In the genomic region with DNA sequence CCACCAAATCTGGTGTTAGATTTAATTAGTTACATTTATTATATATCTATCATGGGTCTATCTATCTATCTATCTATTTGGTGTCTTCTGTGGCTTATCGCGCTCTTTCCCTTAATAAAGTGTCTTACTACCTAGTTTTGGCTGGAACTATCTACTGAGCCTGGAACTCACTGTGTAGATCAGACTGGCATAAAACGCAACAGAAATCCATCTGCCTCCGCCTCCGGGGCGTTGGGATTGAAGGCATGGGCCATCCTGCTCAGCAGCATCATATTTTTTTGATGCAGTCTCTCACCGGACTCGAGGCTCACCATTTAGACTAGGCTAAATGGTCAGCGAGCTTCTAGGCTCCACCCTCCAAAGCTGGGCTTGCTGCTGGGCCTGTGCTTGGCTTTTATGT, we compare ENCODE assay signal across 8 mouse cellular contexts. TPM values are rescaled to one million over a fixed set of nuclear protein-coding genes. Genes with fewer than 3 reads are reported as not detected.
DNase-seq lines count a peak whose midpoint lies in the region; ATAC-seq lines count a peak whose summit lies in the region.

No protein-coding gene starts in this region.

- peaks cover 31% of the 10 kb centered on the region for H3K36me3 ChIP-seq in megakaryocyte, embryonic 14.5 days (replicated peaks; ENCODE audit: low read length)
- peaks cover 10% of the 10 kb centered on the region for H3K36me3 ChIP-seq in limb, embryonic 11.5 days (ENCODE audit: control insufficient read depth, insufficient read depth, low read length)
- peaks cover 13% of the 10 kb centered on the region for H3K36me3 ChIP-seq in stomach, embryonic 15.5 days

- peak overlapping the region; percentile 53; the same call in 1 of the 2 replicates for H3K27ac ChIP-seq in limb, embryonic 11.5 days (replicated peaks; ENCODE audit: low read depth, low read length)
- H3K27ac ChIP-seq in stomach, embryonic 15.5 days, result peak overlapping the region; percentile 91; the same call in 1 of the 2 replicates

- peaks cover 55% of the 10 kb centered on the region for H3K4me1 ChIP-seq in megakaryocyte, embryonic 14.5 days
- peaks cover 10% of the 10 kb centered on the region for H3K4me1 ChIP-seq in limb, embryonic 11.5 days (ENCODE audit: control insufficient read depth, insufficient read depth, low read length)
- peaks cover 8% of the 10 kb centered on the region; the same call in 1 of the 2 replicates for H3K4me1 ChIP-seq in stomach, embryonic 15.5 days

- ATAC-seq in megakaryocyte, adult 5-6 weeks (ENCODE audit: poor library complexity, severe bottlenecking), result no peak
- ATAC-seq in limb, embryonic 11.5 days (ENCODE audit: insufficient number of reproducible peaks, low FRiP score, low TSS enrichment, low read depth), result no peak
- ATAC-seq in stomach, embryonic 15.5 days (ENCODE audit: insufficient read depth, low FRiP score, low read depth), result no peak

- peak overlapping the region; percentile 84 for H3K4me2 ChIP-seq in limb, embryonic 11.5 days (ENCODE audit: low read depth, severe bottlenecking)
- H3K4me2 ChIP-seq in stomach, embryonic 15.5 days, result peak overlapping the region; percentile 90

- 75% methylated on average over 9 of the region's 9 CpGs for WGBS in limb, embryonic 11.5 days
- WGBS in stomach, embryonic 15.5 days, result 67% methylated on average over 9 of the region's 9 CpGs

- peak; percentile 47 for DNase-seq in cerebellum, adult 9-10 months
- DNase-seq in cerebellum, adult 18-20 months, result no peak
- DNase-seq in limb, embryonic 11.5 days (ENCODE audit: low spot score), result no peak
- no peak for DNase-seq in retina, embryonic 14.5 days (ENCODE audit: low spot score)
- no peak for DNase-seq in retina, postnatal 1 day

- H3K9me3 ChIP-seq in megakaryocyte, embryonic 14.5 days, result peaks cover 7% of the 10 kb centered on the region
- no peaks in the 10 kb centered on the region; the same call in 1 of the 2 replicates for H3K9me3 ChIP-seq in limb, embryonic 11.5 days (ENCODE audit: control insufficient read depth, low read length)
- H3K9me3 ChIP-seq in stomach, embryonic 15.5 days, result no peaks in the 10 kb centered on the region

- H3K27me3 ChIP-seq in megakaryocyte, embryonic 14.5 days (replicated peaks), result no peaks in the 10 kb centered on the region
- no peaks in the 10 kb centered on the region for H3K27me3 ChIP-seq in limb, embryonic 11.5 days (ENCODE audit: control insufficient read depth, insufficient read depth, low read length)
- no peaks in the 10 kb centered on the region for H3K27me3 ChIP-seq in stomach, embryonic 15.5 days (replicated peaks)

- H3K9ac ChIP-seq in limb, embryonic 11.5 days (ENCODE audit: low read length), result no peak overlapping the region
- H3K9ac ChIP-seq in stomach, embryonic 15.5 days, result peak overlapping the region; percentile 68

- peak overlapping the region; percentile 100 for H3K4me3 ChIP-seq in megakaryocyte, embryonic 14.5 days (replicated peaks)
- peak overlapping the region; percentile 98 for H3K4me3 ChIP-seq in limb, embryonic 11.5 days (ENCODE audit: low read depth, low read length)
- H3K4me3 ChIP-seq in stomach, embryonic 15.5 days (replicated peaks), result peak overlapping the region; percentile 86

RNA-seq across cellular contexts. Expression of gene Pithd1, which starts 0.7 kb away (rescaled TPM):
- 41.3 and 62.6 TPM in 2 replicates for polyA plus RNA-seq in megakaryocyte, embryonic 14.5 days (2012; ENCODE audit: insufficient read depth, low replicate concordance)
- total RNA-seq in megakaryocyte, adult 5-6 weeks (2015), result 14.9 and 18.5 TPM in 2 replicates
- 20.6 and 26.2 TPM in 2 replicates for total RNA-seq in megakaryocyte, adult 5-6 weeks (2017)
- polyA plus RNA-seq in limb, embryonic 11.5 days (2014; fragmentation: Nextera tagmentation; extraction: Ambion mirVana), result 68.3 and 71.3 TPM in 2 replicates
- 50.3 and 55.1 TPM in 2 replicates for polyA plus RNA-seq in stomach, embryonic 15.5 days (2015; fragmentation: Nextera tagmentation; extraction: Ambion mirVana)

RNA-seq across cellular contexts. Expression of gene Lypla2, which starts 15.3 kb away (rescaled TPM):
- polyA plus RNA-seq in megakaryocyte, embryonic 14.5 days (2012; ENCODE audit: insufficient read depth, low replicate concordance), result 295 and 453 TPM in 2 replicates
- total RNA-seq in megakaryocyte, adult 5-6 weeks (2015), result 49.7 and 51.4 TPM in 2 replicates
- total RNA-seq in megakaryocyte, adult 5-6 weeks (2017), result 21.4 and 25.3 TPM in 2 replicates
- polyA plus RNA-seq in limb, embryonic 11.5 days (2014; fragmentation: Nextera tagmentation; extraction: Ambion mirVana), result 139 TPM in 2 replicates
- polyA plus RNA-seq in stomach, embryonic 15.5 days (2015; fragmentation: Nextera tagmentation; extraction: Ambion mirVana), result 102 and 105 TPM in 2 replicates

RNA-seq across cellular contexts. Expression of gene Gale, which starts 24.2 kb away (rescaled TPM):
- 71.2 and 91.8 TPM in 2 replicates for polyA plus RNA-seq in megakaryocyte, embryonic 14.5 days (2012; ENCODE audit: insufficient read depth, low replicate concordance)
- 6.4 and 7.6 TPM in 2 replicates for total RNA-seq in megakaryocyte, adult 5-6 weeks (2015)
- 10.0 and 11.6 TPM in 2 replicates for total RNA-seq in megakaryocyte, adult 5-6 weeks (2017)
- polyA plus RNA-seq in limb, embryonic 11.5 days (2014; fragmentation: Nextera tagmentation; extraction: Ambion mirVana), result 28.7 and 28.8 TPM in 2 replicates
- 90.9 and 92.1 TPM in 2 replicates for polyA plus RNA-seq in stomach, embryonic 15.5 days (2015; fragmentation: Nextera tagmentation; extraction: Ambion mirVana)

RNA-seq across cellular contexts. Expression of gene Eloa, which starts 33.8 kb away (rescaled TPM):
- polyA plus RNA-seq in megakaryocyte, embryonic 14.5 days (2012; ENCODE audit: insufficient read depth, low replicate concordance), result 3.7 and 4.5 TPM in 2 replicates
- 61.0 and 62.7 TPM in 2 replicates for total RNA-seq in megakaryocyte, adult 5-6 weeks (2015)
- total RNA-seq in megakaryocyte, adult 5-6 weeks (2017), result 63.0 and 68.6 TPM in 2 replicates
- 45.8 and 47.3 TPM in 2 replicates for polyA plus RNA-seq in limb, embryonic 11.5 days (2014; fragmentation: Nextera tagmentation; extraction: Ambion mirVana)
- 36.4 and 37.9 TPM in 2 replicates for polyA plus RNA-seq in stomach, embryonic 15.5 days (2015; fragmentation: Nextera tagmentation; extraction: Ambion mirVana)

RNA-seq across cellular contexts. Expression of gene Hmgcl, which starts 41.5 kb away (rescaled TPM):
- 27.0 and 31.8 TPM in 2 replicates for polyA plus RNA-seq in megakaryocyte, embryonic 14.5 days (2012; ENCODE audit: insufficient read depth, low replicate concordance)
- 60.7 and 76.8 TPM in 2 replicates for total RNA-seq in megakaryocyte, adult 5-6 weeks (2015)
- total RNA-seq in megakaryocyte, adult 5-6 weeks (2017), result 54.9 and 60.4 TPM in 2 replicates
- polyA plus RNA-seq in limb, embryonic 11.5 days (2014; fragmentation: Nextera tagmentation; extraction: Ambion mirVana), result 76.4 and 79.7 TPM in 2 replicates
- polyA plus RNA-seq in stomach, embryonic 15.5 days (2015; fragmentation: Nextera tagmentation; extraction: Ambion mirVana), result 88.5 and 90.4 TPM in 2 replicates
